In genomic region chr15:78263286-78263685, GRCm38 (mm10) we compare ENCODE assay signal across 32 mouse cellular contexts. TPM values are rescaled to one million over a fixed set of nuclear protein-coding genes. Genes with fewer than 3 reads are reported as not detected.
DNase-seq lines count a peak whose midpoint lies in the region; ATAC-seq lines count a peak whose summit lies in the region.
"Had no signal": no experiment of that assay in that cellular context is flagged by ENCODE, and none has a peak within 500 bp of the region (broad histone marks: within the 10 kb centered on the region; RNA-seq: fewer than 3 reads in every experiment).

No protein-coding gene starts in this region.

- H3K9ac ChIP-seq in heart, embryonic 12.5 days, result no peak overlapping the region
- no peak overlapping the region for H3K9ac ChIP-seq in midbrain, embryonic 16.5 days (ENCODE audit: low read depth, low read length)
- no peak overlapping the region for H3K9ac ChIP-seq in midbrain, embryonic 15.5 days
- H3K9ac ChIP-seq in liver, embryonic 13.5 days, result 0 out of 2 replicates have a peak overlapping the region, but pooled peaks have one; percentile 73
- H3K9ac ChIP-seq: embryonic facial prominence, embryonic 12.5 days; heart, embryonic 15.5 days; hindbrain, embryonic 12.5 days; limb, embryonic 13.5 days; stomach, embryonic 15.5 days had no signal

- H3K4me1 ChIP-seq in heart, embryonic 12.5 days (replicated peaks), result peaks cover 3% of the 10 kb centered on the region
- H3K4me1 ChIP-seq in midbrain, embryonic 16.5 days (ENCODE audit: control insufficient read depth, insufficient read depth, low read length), result peaks cover 2% of the 10 kb centered on the region; the same call in 1 of the 2 replicates
- H3K4me1 ChIP-seq in midbrain, embryonic 15.5 days, result 0 out of 2 replicates have a peak, but pooled peaks cover 6% of the 10 kb centered on the region
- peaks cover 70% of the 10 kb centered on the region for H3K4me1 ChIP-seq in liver, embryonic 13.5 days (replicated peaks)
- H3K4me1 ChIP-seq: embryonic facial prominence, embryonic 12.5 days; hindbrain, embryonic 12.5 days; limb, embryonic 13.5 days; stomach, embryonic 15.5 days had no signal

- H3K27ac ChIP-seq in heart, embryonic 12.5 days (ENCODE audit: poor library complexity, severe bottlenecking), result no peak overlapping the region
- H3K27ac ChIP-seq in midbrain, embryonic 16.5 days (ENCODE audit: low read length), result peak overlapping the region; percentile 61
- H3K27ac ChIP-seq in midbrain, embryonic 15.5 days, result no peak overlapping the region
- H3K27ac ChIP-seq in liver, embryonic 13.5 days, result peak overlapping the region; percentile 27; the same call in 1 of the 2 replicates
- H3K27ac ChIP-seq: embryonic facial prominence, embryonic 12.5 days; gastrocnemius, adult 2 months; heart, embryonic 15.5 days; hindbrain, embryonic 12.5 days; limb, embryonic 13.5 days; macrophage; stomach, embryonic 15.5 days had no signal

- WGBS in heart, embryonic 12.5 days, result 75% methylated on average over 3 of the region's 3 CpGs
- WGBS in midbrain, embryonic 16.5 days, result 50% methylated on average over 3 of the region's 3 CpGs
- WGBS in midbrain, embryonic 15.5 days, result 59% methylated on average over 3 of the region's 3 CpGs
- 59% methylated on average over 3 of the region's 3 CpGs for WGBS in liver, embryonic 13.5 days (ENCODE audit: insufficient replicate concordance)

- no peak for ATAC-seq in heart, embryonic 12.5 days (ENCODE audit: insufficient number of reproducible peaks, low FRiP score)
- ATAC-seq in midbrain, embryonic 16.5 days, result peak; percentile 60; the same call in 1 of the 2 replicates
- ATAC-seq in midbrain, embryonic 15.5 days (replicated peaks), result no peak
- ATAC-seq in liver, embryonic 13.5 days (ENCODE audit: low read depth), result no peak
- ATAC-seq: intestine, postnatal 0 days had no signal

- peak overlapping the region; percentile 3; the same call in 1 of the 2 replicates for H3K4me2 ChIP-seq in heart, embryonic 12.5 days
- H3K4me2 ChIP-seq in midbrain, embryonic 16.5 days (ENCODE audit: low read length), result no peak overlapping the region
- no peak overlapping the region for H3K4me2 ChIP-seq in midbrain, embryonic 15.5 days
- H3K4me2 ChIP-seq in liver, embryonic 13.5 days, result peak overlapping the region; percentile 51
- H3K4me2 ChIP-seq: embryonic facial prominence, embryonic 12.5 days; heart, embryonic 15.5 days; hindbrain, embryonic 12.5 days; limb, embryonic 13.5 days; stomach, embryonic 15.5 days had no signal

- no peaks in the 10 kb centered on the region for H3K27me3 ChIP-seq in heart, embryonic 12.5 days (replicated peaks)
- H3K27me3 ChIP-seq in midbrain, embryonic 16.5 days (ENCODE audit: control insufficient read depth, insufficient read depth, low read depth, low read length), result no peaks in the 10 kb centered on the region
- no peaks in the 10 kb centered on the region for H3K27me3 ChIP-seq in midbrain, embryonic 15.5 days (replicated peaks)
- H3K27me3 ChIP-seq in liver, embryonic 13.5 days, result 0 out of 2 replicates have a peak, but pooled peaks cover 4% of the 10 kb centered on the region
- H3K27me3 ChIP-seq: embryonic facial prominence, embryonic 12.5 days; heart, embryonic 15.5 days; hindbrain, embryonic 12.5 days; limb, embryonic 13.5 days; stomach, embryonic 15.5 days had no signal

- intact Hi-C loops in heart, postnatal 25 days (cut with DNase I), result no loop called here

- no peak overlapping the region for H3K4me3 ChIP-seq in heart, embryonic 12.5 days
- no peak overlapping the region for H3K4me3 ChIP-seq in midbrain, embryonic 16.5 days (ENCODE audit: low read depth, low read length)
- no peak overlapping the region for H3K4me3 ChIP-seq in midbrain, embryonic 15.5 days
- H3K4me3 ChIP-seq in liver, embryonic 13.5 days (replicated peaks), result no peak overlapping the region
- H3K4me3 ChIP-seq: embryonic facial prominence, embryonic 12.5 days; gastrocnemius, adult 2 months; heart, embryonic 15.5 days; hindbrain, embryonic 12.5 days; limb, embryonic 13.5 days; stomach, embryonic 15.5 days had no signal

- H3K9me3 ChIP-seq in heart, embryonic 12.5 days (replicated peaks), result no peaks in the 10 kb centered on the region
- H3K9me3 ChIP-seq in midbrain, embryonic 16.5 days (replicated peaks; ENCODE audit: control insufficient read depth, low read length, poor library complexity, severe bottlenecking), result no peaks in the 10 kb centered on the region
- H3K9me3 ChIP-seq in midbrain, embryonic 15.5 days, result no peaks in the 10 kb centered on the region
- H3K9me3 ChIP-seq in liver, embryonic 13.5 days (replicated peaks), result no peaks in the 10 kb centered on the region
- H3K9me3 ChIP-seq: embryonic facial prominence, embryonic 12.5 days; heart, embryonic 15.5 days; hindbrain, embryonic 12.5 days; limb, embryonic 13.5 days; stomach, embryonic 15.5 days had no signal

- no peaks in the 10 kb centered on the region for H3K36me3 ChIP-seq in heart, embryonic 12.5 days
- no peaks in the 10 kb centered on the region for H3K36me3 ChIP-seq in midbrain, embryonic 16.5 days (ENCODE audit: control insufficient read depth, insufficient read depth, low read length)
- no peaks in the 10 kb centered on the region for H3K36me3 ChIP-seq in midbrain, embryonic 15.5 days (replicated peaks)
- H3K36me3 ChIP-seq in liver, embryonic 13.5 days, result no peaks in the 10 kb centered on the region
- H3K36me3 ChIP-seq: embryonic facial prominence, embryonic 12.5 days; heart, embryonic 15.5 days; hindbrain, embryonic 12.5 days; limb, embryonic 13.5 days; stomach, embryonic 15.5 days had no signal

- DNase-seq in heart, postnatal 25 days (ENCODE audit: low spot score), result no peak
- no peak for DNase-seq in liver, embryonic 13.5 days
- DNase-seq in retina, embryonic 14.5 days (ENCODE audit: low spot score), result peak; percentile 11
- no peak for DNase-seq in layer of hippocampus, adult 8-10 months (ENCODE audit: low spot score in 2 of 2)
- DNase-seq in frontal cortex, adult 2 months (ENCODE audit: extremely low spot score in 1 of 2, low spot score in 1 of 2), result no peak
- DNase-seq: adrenal gland, postnatal 10 days; B cell, adult 2 months; cerebellum, adult 11 months; cerebellum, adult 9-11 months; embryo, embryonic 11 days; gastrocnemius, adult 2 months; heart, postnatal 36 days; kidney, adult 9 months; kidney, postnatal 10 days; layer of hippocampus, adult 9-11 months; lung, adult 2 months; lung, postnatal 10 days; right cerebral cortex, postnatal 25 days had no signal

RNA-seq across cellular contexts. Expression of gene Ncf4, which starts 18.7 kb away (rescaled TPM):
- 11.2 and 13.7 TPM in 2 replicates for polyA plus RNA-seq in heart, embryonic 12.5 days (2016; fragmentation: Nextera tagmentation; extraction: Ambion mirVana)
- total RNA-seq in heart, postnatal 25 days (2021), result 1 to 10 TPM; 2.2 to 2.7 TPM
- 0.54 and 1.6 TPM in 2 replicates for polyA plus RNA-seq in midbrain, embryonic 16.5 days (2015; fragmentation: Nextera tagmentation; extraction: Ambion mirVana)
- 1.4 and 1.5 TPM in 2 replicates for polyA plus RNA-seq in midbrain, embryonic 15.5 days (2015; fragmentation: Nextera tagmentation; extraction: Ambion mirVana)
- polyA plus RNA-seq in liver, embryonic 13.5 days (2015; fragmentation: Nextera tagmentation; extraction: Ambion mirVana), result 26.4 and 35.3 TPM in 2 replicates
- 1 to 10 TPM; 1.2 to 5.0 (median 1.7) TPM for total RNA-seq in layer of hippocampus, adult 8-10 months (2022)
- polyA plus RNA-seq in frontal cortex, adult 2 months (2012; rRNA removed), result 2.2 and 3.1 TPM in 2 replicates

RNA-seq across cellular contexts. Expression of gene Csf2rb2, which starts 42.2 kb away (rescaled TPM):
- 0.48 and 0.51 TPM in 2 replicates for polyA plus RNA-seq in heart, embryonic 12.5 days (2016; fragmentation: Nextera tagmentation; extraction: Ambion mirVana)
- 1 to 10 TPM in 1 of 2 experiments, under 1 TPM in 1; 0.89 to 1.4 TPM for total RNA-seq in heart, postnatal 25 days (2021)
- 0.08 and 0.11 TPM in 2 replicates for polyA plus RNA-seq in midbrain, embryonic 16.5 days (2015; fragmentation: Nextera tagmentation; extraction: Ambion mirVana)
- 0.12 and 0.29 TPM in 2 replicates for polyA plus RNA-seq in midbrain, embryonic 15.5 days (2015; fragmentation: Nextera tagmentation; extraction: Ambion mirVana)
- 0.54 and 0.83 TPM in 2 replicates for polyA plus RNA-seq in liver, embryonic 13.5 days (2015; fragmentation: Nextera tagmentation; extraction: Ambion mirVana)
- total RNA-seq in layer of hippocampus, adult 8-10 months (2022), result 1 to 10 TPM; 1.4 to 4.5 (median 2.9) TPM
- 0.53 and 0.80 TPM in 2 replicates for polyA plus RNA-seq in frontal cortex, adult 2 months (2012; rRNA removed)

RNA-seq across cellular contexts. Expression of gene Pvalb, which starts 57.1 kb away (rescaled TPM):
- 0.21 and 0.49 TPM in 2 replicates for polyA plus RNA-seq in heart, embryonic 12.5 days (2016; fragmentation: Nextera tagmentation; extraction: Ambion mirVana)
- under 1 TPM; 0.64 to 0.91 TPM for total RNA-seq in heart, postnatal 25 days (2021)
- 1.3 and 1.8 TPM in 2 replicates for polyA plus RNA-seq in midbrain, embryonic 16.5 days (2015; fragmentation: Nextera tagmentation; extraction: Ambion mirVana)
- polyA plus RNA-seq in midbrain, embryonic 15.5 days (2015; fragmentation: Nextera tagmentation; extraction: Ambion mirVana), result 1.7 and 3.0 TPM in 2 replicates
- polyA plus RNA-seq in liver, embryonic 13.5 days (2015; fragmentation: Nextera tagmentation; extraction: Ambion mirVana), result not detected in 2 replicates
- 10 to 100 TPM; 58.2 to 61.8 (median 60.5) TPM for total RNA-seq in layer of hippocampus, adult 8-10 months (2022)
- 36.5 and 62.8 TPM in 2 replicates for polyA plus RNA-seq in frontal cortex, adult 2 months (2012; rRNA removed)
- total RNA-seq: ES-E14; megakaryocyte-erythroid progenitor cell, adult 5-6 weeks; monocyte, adult 5-6 weeks had no signal
- polyA plus RNA-seq: intestine, postnatal 0 days; macrophage; urinary bladder, adult 2 months had no signal

Comparison
In these comparisons a context has a peak if more than half of its experiments do, and no peak if none do; other contexts are left out.
1. H3K27ac ChIP-seq: peak in midbrain, embryonic 16.5 days (single experiment) and liver, embryonic 13.5 days (single experiment); none in heart, embryonic 12.5 days (single experiment) and midbrain, embryonic 15.5 days (single experiment).
2. H3K4me2 ChIP-seq: peak in heart, embryonic 12.5 days (single experiment) and liver, embryonic 13.5 days (single experiment); none in midbrain, embryonic 16.5 days (single experiment) and midbrain, embryonic 15.5 days (single experiment).